Mouse (Mus musculus): ENCODE results near the gene Dchs2. TPM values are rescaled to one million over a fixed set of nuclear protein-coding genes. Genes with fewer than 3 reads are reported as not detected.

Gene Dchs2
- total RNA-seq (2023) = not detected

GRCm38 (mm10) chr3:83127726-83128448 lies at the start of gene Dchs2:
Gene Dchs2, plus strand, starts transcription at chr3:83127948.

Other genes with a start within 250 kb of the Dchs2 start
- not detected for gene Lrat, start 224.0 kb upstream of the Dchs2 start, total RNA-seq (2023)
- not detected for gene Fgg, start 120.2 kb upstream of the Dchs2 start, total RNA-seq (2023)
- gene Fga, start 101.9 kb upstream of the Dchs2 start, total RNA-seq (2023) = not detected
- not detected for gene Fgb, start 78.1 kb upstream of the Dchs2 start, total RNA-seq (2023)
- gene Plrg1, start 72.4 kb upstream of the Dchs2 start, total RNA-seq (2023) = 56.1 TPM

All from CD8-positive naive resting alpha-beta T cell, adult 57 days (primary cell).